Mouse (Mus musculus) MEL (cell line): ENCODE data around the gene Fyb.

Experiments
- CTCF ChIP-seq, 3 experiments: IDR thresholded peaks in 2 of 3; conservative IDR thresholded peaks in 1 of 3; 2 replicates each; pipeline ENCODE4 v1.5.1; 2011 to 2012; ENCODE audit warnings: low read length in 3 of 3, low read depth in 2 of 3, mild to moderate bottlenecking in 2 of 3, improper control_type of control experiment in 1 of 3, inconsistent platforms in 1 of 3, mixed read lengths in 1 of 3, moderate library complexity in 1 of 3; ENCODE audit not compliant: control insufficient read depth in 1 of 3, insufficient read depth in 1 of 3, poor library complexity in 1 of 3, severe bottlenecking in 1 of 3
- NELFE ChIP-seq: IDR thresholded peaks from 2 replicates; pipeline ENCODE4 v1.6.1; 2011; ENCODE audit warnings: low read depth, low read length, improper control_type of control experiment
- TBP ChIP-seq: IDR thresholded peaks from 2 replicates; pipeline ENCODE4 v1.8.0; 2011; ENCODE audit warnings: low read depth, low read length, improper control_type of control experiment

- TF ChIP-seq TBP (no peak), NELFE (no peak), CTCF (IDR thresholded peaks at IDR 0.05 in 2 of 3, conservative IDR thresholded peaks at IDR 0.05 in 1 of 3; ENCODE audit: control insufficient read depth in 1 of 3, insufficient read depth in 1 of 3, low read depth in 2 of 3, low read length in 3 of 3, poor library complexity in 1 of 3, severe bottlenecking in 1 of 3) (no peak)
Observed at GRCm38 (mm10) chr15:6626123-6626522, 103.5 kb downstream of the Fyb start.
